Mouse (Mus musculus): ENCODE results near the gene Ap3d1.

The Ap3d1 gene

GRCm38 (mm10) chr10:80742180-80742978, at the start of gene Ap3d1:
Gene Ap3d1 (minus strand): TSS chr10:80742264.
- DNase-seq (ENCODE audit: low spot score in 2 of 2) = peak; percentile 96 to 99

- DNase-seq (ENCODE audit: low spot score in 2 of 2) = no peak
Measured at GRCm38 (mm10) chr10:80791476-80792174, 49.6 kb upstream of the Ap3d1 start.

- DNase-seq (ENCODE audit: low spot score in 2 of 2) = no peak
Measured at GRCm38 (mm10) chr10:80790761-80791404, 48.8 kb upstream of the Ap3d1 start.

GRCm38 (mm10) chr10:80787517-80787916, 45.5 kb upstream of the Ap3d1 start:
- DNase-seq (ENCODE audit: low spot score in 2 of 2) = no peak

GRCm38 (mm10) chr10:80785963-80786362, 43.9 kb upstream of the Ap3d1 start:
- DNase-seq (ENCODE audit: low spot score in 2 of 2) = no peak

- no peak for DNase-seq (ENCODE audit: low spot score in 2 of 2)
Measured at GRCm38 (mm10) chr10:80784871-80785270, 42.8 kb upstream of the Ap3d1 start.

GRCm38 (mm10) chr10:80784302-80784701, 42.2 kb upstream of the Ap3d1 start:
- no peak for DNase-seq (ENCODE audit: low spot score in 2 of 2)

GRCm38 (mm10) chr10:80779565-80779964, 37.5 kb upstream of the Ap3d1 start:
- DNase-seq (ENCODE audit: low spot score in 2 of 2) = no peak

GRCm38 (mm10) chr10:80777123-80777522, 35.1 kb upstream of the Ap3d1 start:
- no peak for DNase-seq (ENCODE audit: low spot score in 2 of 2)

- no peak for DNase-seq (ENCODE audit: low spot score in 2 of 2)
Measured at GRCm38 (mm10) chr10:80776358-80776869, 34.4 kb upstream of the Ap3d1 start.

GRCm38 (mm10) chr10:80775731-80776130, 33.7 kb upstream of the Ap3d1 start:
- no peak for DNase-seq (ENCODE audit: low spot score in 2 of 2)

GRCm38 (mm10) chr10:80774981-80775380, 32.9 kb upstream of the Ap3d1 start:
- DNase-seq (ENCODE audit: low spot score in 2 of 2) = no peak

- DNase-seq (ENCODE audit: low spot score in 2 of 2) = peak; percentile 78 to 83
Measured at GRCm38 (mm10) chr10:80774549-80774948, 32.5 kb upstream of the Ap3d1 start.

GRCm38 (mm10) chr10:80773816-80774215, 31.8 kb upstream of the Ap3d1 start:
- DNase-seq (ENCODE audit: low spot score in 2 of 2) = no peak

- DNase-seq (ENCODE audit: low spot score in 2 of 2) = no peak
Measured at GRCm38 (mm10) chr10:80768365-80768764, 26.3 kb upstream of the Ap3d1 start.

GRCm38 (mm10) chr10:80766161-80766815, 24.2 kb upstream of the Ap3d1 start:
- DNase-seq (ENCODE audit: low spot score in 2 of 2) = no peak

- DNase-seq (ENCODE audit: low spot score in 2 of 2) = no peak
Measured at GRCm38 (mm10) chr10:80765746-80766145, 23.7 kb upstream of the Ap3d1 start.

GRCm38 (mm10) chr10:80763502-80763901, 21.4 kb upstream of the Ap3d1 start:
- no peak for DNase-seq (ENCODE audit: low spot score in 2 of 2)

- no peak for DNase-seq (ENCODE audit: low spot score in 2 of 2)
Measured at GRCm38 (mm10) chr10:80761821-80762220, 19.8 kb upstream of the Ap3d1 start.

- DNase-seq (ENCODE audit: low spot score in 2 of 2) = no peak
Measured at GRCm38 (mm10) chr10:80760596-80761524, 18.8 kb upstream of the Ap3d1 start.

GRCm38 (mm10) chr10:80758651-80759050, 16.6 kb upstream of the Ap3d1 start:
- no peak for DNase-seq (ENCODE audit: low spot score in 2 of 2)

Measured in frontal cortex, postnatal 14 days (tissue).